Mouse (Mus musculus) B cell, adult 2 months (primary cell): ENCODE measurements around the gene Klhl20.
"Not testable (repeated sequence)": the region's sequence is repeated elsewhere in the genome, so short reads cannot be mapped to it uniquely, and the experiment has no call there.

Experiments used
- DNase-seq, 2 experiments: peaks; one replicate each; pipeline ENCODE4 v3.0.0; 2022

Klhl20 gene

GRCm38 (mm10) chr1:161130726-161131664 lies at the start of gene Klhl20:
Gene Klhl20, minus strand, starts transcription at chr1:161131511.
- peak; percentile 93 for DNase-seq

GRCm38 (mm10) chr1:161180674-161181073 lies 49.4 kb upstream of the Klhl20 start:
- DNase-seq = peak; percentile 80 to 82

- peak; percentile 88 to 89 for DNase-seq
These were observed 39.3 kb upstream of the Klhl20 start for GRCm38 (mm10) chr1:161170651-161171050.

GRCm38 (mm10) chr1:161160266-161160665 lies 29.0 kb upstream of the Klhl20 start:
- DNase-seq = no peak

- no peak for DNase-seq
These were observed 27.9 kb upstream of the Klhl20 start, which contains the start of gene Tex50 for GRCm38 (mm10) chr1:161159214-161159613. Gene Tex50, minus strand, starts transcription at chr1:161159314.

GRCm38 (mm10) chr1:161156546-161156945 lies 25.2 kb upstream of the Klhl20 start:
- peak in 1 of 2 experiments; percentile 3 for DNase-seq

- no peak for DNase-seq
These were observed 19.8 kb upstream of the Klhl20 start for GRCm38 (mm10) chr1:161151098-161151497.

GRCm38 (mm10) chr1:161147888-161148287 lies 16.6 kb upstream of the Klhl20 start:
- no peak for DNase-seq

- not testable (repeated sequence) for DNase-seq
These were observed 14.3 kb upstream of the Klhl20 start for GRCm38 (mm10) chr1:161145611-161146010.

GRCm38 (mm10) chr1:161143216-161143615 lies 11.9 kb upstream of the Klhl20 start:
- no peak for DNase-seq

- DNase-seq = peak; percentile 45 to 50
These were observed 11.3 kb upstream of the Klhl20 start, which contains the start of gene Ankrd45 for GRCm38 (mm10) chr1:161142531-161143159. Gene Ankrd45, plus strand, starts transcription at chr1:161142691.

- peak; percentile 34 to 52 for DNase-seq
These were observed 8.9 kb upstream of the Klhl20 start for GRCm38 (mm10) chr1:161140026-161140762.

GRCm38 (mm10) chr1:161139496-161139895 lies 8.2 kb upstream of the Klhl20 start:
- DNase-seq = peak; percentile 51 to 55

- DNase-seq = no peak
These were observed 4.8 kb downstream of the Klhl20 start for GRCm38 (mm10) chr1:161126461-161126860.

- DNase-seq = no peak
These were observed 8.5 kb downstream of the Klhl20 start for GRCm38 (mm10) chr1:161122661-161123418.

GRCm38 (mm10) chr1:161114591-161114990 lies 16.7 kb downstream of the Klhl20 start:
- DNase-seq = no peak

- DNase-seq = no peak
These were observed 22.1 kb downstream of the Klhl20 start for GRCm38 (mm10) chr1:161109216-161109615.

GRCm38 (mm10) chr1:161103842-161104241 lies 27.5 kb downstream of the Klhl20 start:
- no peak for DNase-seq

GRCm38 (mm10) chr1:161099721-161100405 lies 31.4 kb downstream of the Klhl20 start:
- DNase-seq = no peak

- DNase-seq = no peak
These were observed 54.1 kb downstream of the Klhl20 start for GRCm38 (mm10) chr1:161077243-161077642.

GRCm38 (mm10) chr1:161076238-161076637 lies 55.1 kb downstream of the Klhl20 start:
- DNase-seq = peak in 1 of 2 experiments; percentile 11

GRCm38 (mm10) chr1:161071272-161071620 lies 60.1 kb downstream of the Klhl20 start:
- no peak for DNase-seq
